Mouse (Mus musculus): ENCODE data around the gene Sfxn1. TPM values are rescaled to one million over a fixed set of nuclear protein-coding genes. Genes with fewer than 3 reads are reported as not detected.

Sfxn1 gene
- 21.0 and 29.3 TPM in 2 replicates for polyA plus RNA-seq (2015; fragmentation: Nextera tagmentation; extraction: Ambion mirVana)

DNA sequence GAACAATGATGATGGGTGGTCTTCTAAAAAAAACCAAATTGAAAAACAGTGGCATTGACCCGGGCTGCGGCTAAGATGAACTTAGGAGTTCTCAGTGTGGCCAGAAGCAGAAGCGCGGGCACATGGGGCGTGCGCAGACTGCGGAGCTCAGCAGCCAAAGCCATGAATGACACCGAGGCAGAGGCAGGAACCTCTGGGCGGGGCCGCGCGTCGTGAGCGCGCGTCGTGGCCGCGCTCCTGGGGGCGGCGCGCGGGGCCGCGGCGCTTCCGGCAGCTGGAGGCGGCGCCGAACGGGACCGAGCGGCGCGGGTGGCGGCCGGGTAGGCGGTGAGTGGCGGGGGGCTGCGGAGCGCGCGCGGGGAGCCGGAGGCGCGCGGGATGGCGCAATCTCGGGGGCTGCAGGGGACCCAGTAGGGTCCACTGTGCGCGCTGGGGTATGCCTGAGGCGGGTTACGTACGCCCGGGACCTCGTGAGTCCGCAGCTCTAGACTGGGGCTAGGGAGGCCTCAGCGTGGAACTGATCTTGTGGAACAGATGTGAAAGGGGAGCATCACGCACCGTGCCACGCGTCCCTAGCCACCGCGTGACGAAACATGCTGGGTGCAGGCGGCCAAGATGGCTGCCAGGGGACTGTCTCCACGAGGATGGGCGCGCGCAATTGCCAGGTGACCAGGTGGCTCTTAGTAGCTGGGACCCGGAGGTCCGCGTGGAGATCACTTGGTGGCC is at the start of gene Sfxn1:
TSS of gene Sfxn1 (plus strand) at position 264 of the 726 bp plus-strand sequence.
- Histone ChIP-seq H3K27me3 (no peaks in the 10 kb centered on the region), H3K9me3 (replicated peaks) (no peaks in the 10 kb centered on the region), H3K36me3 (no peaks in the 10 kb centered on the region), H3K4me2 (peak within 1 kb of the TSS; percentile 81), H3K27ac (peak within 1 kb of the TSS; percentile 88), H3K4me3 (peak within 1 kb of the TSS; percentile 94), H3K4me1 (replicated peaks) (peaks cover 24% of the 10 kb centered on the region), H3K9ac (peak within 1 kb of the TSS; percentile 92)
- ATAC-seq (replicated peaks; ENCODE audit: insufficient number of reproducible peaks, insufficient read depth, low FRiP score, low read depth): peak; percentile 75
- 1% methylated on average over 74 of the region's 74 CpGs for WGBS

- Histone ChIP-seq H3K4me1 (replicated peaks) (no peaks in the 10 kb centered on the region), H3K27ac (no peak overlapping the region), H3K9me3 (replicated peaks) (no peaks in the 10 kb centered on the region), H3K9ac (no peak overlapping the region), H3K36me3 (no peaks in the 10 kb centered on the region), H3K4me2 (no peak overlapping the region), H3K4me3 (no peak overlapping the region), H3K27me3 (no peaks in the 10 kb centered on the region)
- WGBS: 59% methylated on average over 5 of the region's 5 CpGs
- ATAC-seq (replicated peaks; ENCODE audit: insufficient number of reproducible peaks, insufficient read depth, low FRiP score, low read depth): no peak
Measured at GRCm38 (mm10) chr13:54023311-54023710, 48.4 kb upstream of the Sfxn1 start.

DNA sequence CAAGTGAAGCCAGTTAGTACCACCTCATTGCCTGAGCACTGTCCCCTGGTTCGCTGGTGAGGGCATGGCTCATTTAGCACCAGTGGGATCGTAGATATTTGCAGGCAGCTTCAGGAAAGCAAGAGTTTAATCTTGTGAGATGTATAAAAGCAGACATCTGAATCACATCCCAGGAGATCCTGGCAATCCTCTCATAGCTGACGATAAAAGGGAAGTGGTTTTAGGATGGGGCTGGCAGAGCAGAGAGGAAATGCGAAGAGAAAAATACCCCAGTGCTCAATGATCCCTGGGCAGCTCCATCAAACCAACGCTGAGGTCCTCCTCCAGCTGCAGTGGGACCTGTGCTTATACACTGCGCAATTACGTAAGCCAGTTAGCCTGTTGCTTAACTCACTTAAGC is 44.6 kb upstream of the Sfxn1 start:
- WGBS: 80% methylated on average over 7 of the region's 7 CpGs

DNA sequence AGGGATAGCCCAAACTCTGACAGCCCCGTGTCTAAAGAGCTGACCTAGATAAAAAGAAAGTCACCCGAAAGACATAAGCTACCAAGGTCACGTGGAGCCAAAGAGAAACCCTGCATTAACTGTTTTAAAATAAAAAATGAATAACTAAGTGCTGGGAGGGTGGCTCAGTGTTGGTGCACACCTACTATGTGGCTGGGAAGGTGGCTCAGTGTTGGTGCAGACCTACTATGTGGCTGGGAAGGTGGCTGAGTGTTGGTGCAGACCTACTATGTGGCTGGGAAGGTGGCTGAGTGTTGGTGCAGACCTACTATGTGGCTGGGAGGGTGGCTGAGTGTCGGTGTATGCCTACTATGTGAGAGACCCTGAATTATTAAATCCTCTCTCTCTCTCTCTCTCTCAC is 38.0 kb upstream of the Sfxn1 start:
- no peaks in the 10 kb centered on the region for H3K9me3 ChIP-seq (replicated peaks)
- no peaks in the 10 kb centered on the region for H3K4me1 ChIP-seq (replicated peaks)
- no peak overlapping the region for H3K9ac ChIP-seq
- no peak overlapping the region for H3K4me3 ChIP-seq
- 81% methylated on average over 4 of the region's 4 CpGs for WGBS
- H3K27me3 ChIP-seq: no peaks in the 10 kb centered on the region
- no peak overlapping the region for H3K4me2 ChIP-seq
- no peak for ATAC-seq (replicated peaks; ENCODE audit: insufficient number of reproducible peaks, insufficient read depth, low FRiP score, low read depth)
- H3K36me3 ChIP-seq: no peaks in the 10 kb centered on the region
- no peak overlapping the region for H3K27ac ChIP-seq

More for the DNA sequence above, 44.6 kb upstream of the Sfxn1 start:
- ATAC-seq (replicated peaks; ENCODE audit: insufficient number of reproducible peaks, insufficient read depth, low FRiP score, low read depth): no peak
- Histone ChIP-seq H3K4me3 (no peak overlapping the region), H3K27ac (no peak overlapping the region), H3K4me1 (replicated peaks) (no peaks in the 10 kb centered on the region), H3K27me3 (no peaks in the 10 kb centered on the region), H3K36me3 (no peaks in the 10 kb centered on the region), H3K9ac (no peak overlapping the region), H3K4me2 (no peak overlapping the region), H3K9me3 (replicated peaks) (no peaks in the 10 kb centered on the region)

GRCm38 (mm10) chr13:54035541-54035940 is 36.1 kb upstream of the Sfxn1 start:
- H3K4me1 ChIP-seq (replicated peaks): no peaks in the 10 kb centered on the region
- no peak overlapping the region for H3K4me3 ChIP-seq
- no peaks in the 10 kb centered on the region for H3K36me3 ChIP-seq
- ATAC-seq (replicated peaks; ENCODE audit: insufficient number of reproducible peaks, insufficient read depth, low FRiP score, low read depth): no peak
- 63% methylated on average over 1 of the region's 1 CpGs for WGBS
- H3K9me3 ChIP-seq (replicated peaks): no peaks in the 10 kb centered on the region
- no peaks in the 10 kb centered on the region for H3K27me3 ChIP-seq
- H3K27ac ChIP-seq: no peak overlapping the region
- H3K9ac ChIP-seq: no peak overlapping the region
- no peak overlapping the region for H3K4me2 ChIP-seq

DNA sequence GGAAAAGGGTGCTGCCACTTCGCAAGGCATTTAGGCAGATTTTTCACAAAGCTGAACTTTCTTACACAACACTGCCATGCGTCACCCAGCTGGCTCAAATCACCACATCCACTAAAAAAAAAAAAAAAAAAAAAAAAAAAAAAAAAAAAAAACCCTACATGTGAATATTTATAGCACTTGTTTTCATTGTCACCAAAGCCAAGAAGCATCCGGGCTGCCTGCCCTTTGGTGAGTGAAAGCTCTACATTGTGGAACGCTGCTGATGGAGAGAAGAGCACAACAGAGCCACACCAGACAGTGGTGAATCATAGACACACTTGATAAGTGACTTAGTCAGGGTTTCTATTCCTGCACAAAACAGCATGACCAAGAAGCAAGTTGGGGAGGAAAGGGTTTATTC is 33.7 kb upstream of the Sfxn1 start:
- no peaks in the 10 kb centered on the region for H3K27me3 ChIP-seq
- no peaks in the 10 kb centered on the region for H3K36me3 ChIP-seq
- no peaks in the 10 kb centered on the region for H3K4me1 ChIP-seq (replicated peaks)
- H3K9ac ChIP-seq: no peak overlapping the region
- H3K4me2 ChIP-seq: no peak overlapping the region
- 69% methylated on average over 4 of the region's 4 CpGs for WGBS
- no peak overlapping the region for H3K27ac ChIP-seq
- no peaks in the 10 kb centered on the region for H3K9me3 ChIP-seq (replicated peaks)
- ATAC-seq (replicated peaks; ENCODE audit: insufficient number of reproducible peaks, insufficient read depth, low FRiP score, low read depth): no peak
- no peak overlapping the region for H3K4me3 ChIP-seq

DNA sequence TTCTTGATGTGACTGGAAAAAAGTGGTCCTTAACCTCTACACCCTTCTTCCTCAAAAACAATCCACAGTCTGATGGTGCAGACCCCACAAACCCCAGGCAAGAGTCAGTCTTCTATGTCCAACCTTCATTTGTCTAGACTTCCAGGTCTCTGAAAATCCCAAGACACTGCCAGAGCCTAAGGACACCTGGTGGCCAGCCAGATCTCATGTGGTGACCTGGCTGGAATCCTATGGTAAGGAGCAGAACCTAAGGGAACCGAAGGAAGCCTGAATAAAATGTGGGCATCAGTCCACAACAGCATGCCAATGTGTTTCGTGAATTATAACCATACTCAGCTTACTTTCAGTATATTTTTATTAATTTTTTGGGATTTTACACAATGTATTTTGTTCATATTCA is 31.4 kb upstream of the Sfxn1 start:
- Histone ChIP-seq H3K4me2 (no peak overlapping the region), H3K27me3 (no peaks in the 10 kb centered on the region), H3K9me3 (replicated peaks) (no peaks in the 10 kb centered on the region), H3K9ac (no peak overlapping the region), H3K4me3 (no peak overlapping the region), H3K4me1 (replicated peaks) (no peaks in the 10 kb centered on the region), H3K27ac (no peak overlapping the region), H3K36me3 (no peaks in the 10 kb centered on the region)
- WGBS: 84% methylated on average over 2 of the region's 2 CpGs
- no peak for ATAC-seq (replicated peaks; ENCODE audit: insufficient number of reproducible peaks, insufficient read depth, low FRiP score, low read depth)

DNA sequence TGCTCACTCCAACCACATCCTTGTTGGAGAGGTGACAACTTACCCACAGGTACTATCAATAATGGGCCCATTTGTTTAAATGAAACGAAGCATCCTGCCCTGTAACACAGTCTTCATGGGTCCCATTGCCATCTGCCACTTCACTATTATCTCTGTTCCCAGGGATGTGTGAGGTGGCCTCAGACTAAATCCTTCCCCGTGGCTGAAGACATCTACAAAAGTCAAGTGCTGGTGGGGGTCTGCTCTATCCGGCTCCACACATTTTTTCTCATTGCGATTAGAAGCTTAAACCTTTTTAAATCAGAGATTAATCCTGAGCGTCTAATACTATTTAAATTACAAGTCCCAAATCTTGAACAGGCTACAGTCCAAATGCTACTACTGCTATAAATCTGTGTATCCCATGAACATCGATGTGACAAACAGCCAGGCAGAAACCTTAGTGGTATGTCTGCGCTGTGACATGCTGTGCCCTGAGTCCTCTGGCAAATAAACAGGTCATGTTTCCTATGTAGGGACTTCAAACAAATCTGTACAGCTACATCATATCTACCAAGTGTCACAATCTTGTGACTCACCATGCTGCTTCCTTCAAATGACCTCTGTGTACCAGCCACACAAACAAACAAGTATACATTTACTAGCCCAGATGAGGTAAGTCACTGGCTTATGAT is 22.9 kb upstream of the Sfxn1 start:
- H3K27me3 ChIP-seq: peaks cover 15% of the 10 kb centered on the region
- H3K4me1 ChIP-seq (replicated peaks): no peaks in the 10 kb centered on the region
- no peak overlapping the region for H3K4me3 ChIP-seq
- H3K9me3 ChIP-seq (replicated peaks): no peaks in the 10 kb centered on the region
- no peak overlapping the region for H3K4me2 ChIP-seq
- H3K36me3 ChIP-seq: no peaks in the 10 kb centered on the region
- H3K9ac ChIP-seq: no peak overlapping the region
- WGBS: 69% methylated on average over 7 of the region's 7 CpGs
- no peak for ATAC-seq (replicated peaks; ENCODE audit: insufficient number of reproducible peaks, insufficient read depth, low FRiP score, low read depth)
- H3K27ac ChIP-seq: no peak overlapping the region

- no peak for ATAC-seq (replicated peaks; ENCODE audit: insufficient number of reproducible peaks, insufficient read depth, low FRiP score, low read depth)
- Histone ChIP-seq H3K36me3 (no peaks in the 10 kb centered on the region), H3K4me3 (no peak overlapping the region), H3K9me3 (replicated peaks) (no peaks in the 10 kb centered on the region), H3K27me3 (peaks cover 34% of the 10 kb centered on the region), H3K4me1 (replicated peaks) (peaks cover 5% of the 10 kb centered on the region), H3K9ac (no peak overlapping the region), H3K4me2 (no peak overlapping the region), H3K27ac (no peak overlapping the region)
- 68% methylated on average over 7 of the region's 7 CpGs for WGBS
Measured at GRCm38 (mm10) chr13:54051641-54052040, 20.0 kb upstream of the Sfxn1 start.

DNA sequence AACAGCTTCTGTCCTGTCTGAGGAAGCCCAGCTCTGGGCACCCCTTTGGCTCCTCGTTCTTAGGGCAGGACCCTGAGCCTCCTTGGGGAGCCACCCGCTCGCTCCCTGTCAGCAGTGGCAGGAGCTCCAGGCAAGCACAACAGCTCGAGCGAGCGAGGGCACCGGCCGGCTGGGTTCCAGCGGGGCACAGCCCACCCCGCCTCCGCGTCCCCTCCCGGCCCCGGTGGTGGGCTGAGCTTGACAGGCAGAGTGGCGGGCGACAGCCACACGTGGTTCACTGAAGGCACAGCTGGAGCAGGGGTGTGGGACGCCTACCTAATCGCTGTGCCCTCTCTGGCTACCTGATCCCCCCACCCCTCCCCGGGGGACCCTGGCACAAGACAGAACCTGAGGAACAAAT is 16.7 kb upstream of the Sfxn1 start:
- H3K9ac ChIP-seq: peak overlapping the region; percentile 54
- peaks cover 42% of the 10 kb centered on the region for H3K27me3 ChIP-seq
- H3K36me3 ChIP-seq: no peaks in the 10 kb centered on the region
- peak overlapping the region; percentile 97 for H3K4me2 ChIP-seq
- peak; percentile 39; the same call in 1 of the 2 replicates for ATAC-seq (replicated peaks; ENCODE audit: insufficient number of reproducible peaks, insufficient read depth, low FRiP score, low read depth)
- under 1% methylated on average over 19 of the region's 20 CpGs for whole genome bisulfite sequencing
- peaks cover 5% of the 10 kb centered on the region for H3K4me1 ChIP-seq (replicated peaks)
- H3K4me3 ChIP-seq: peak overlapping the region; percentile 57
- no peaks in the 10 kb centered on the region for H3K9me3 ChIP-seq (replicated peaks)
- no peak overlapping the region for H3K27ac ChIP-seq

DNA sequence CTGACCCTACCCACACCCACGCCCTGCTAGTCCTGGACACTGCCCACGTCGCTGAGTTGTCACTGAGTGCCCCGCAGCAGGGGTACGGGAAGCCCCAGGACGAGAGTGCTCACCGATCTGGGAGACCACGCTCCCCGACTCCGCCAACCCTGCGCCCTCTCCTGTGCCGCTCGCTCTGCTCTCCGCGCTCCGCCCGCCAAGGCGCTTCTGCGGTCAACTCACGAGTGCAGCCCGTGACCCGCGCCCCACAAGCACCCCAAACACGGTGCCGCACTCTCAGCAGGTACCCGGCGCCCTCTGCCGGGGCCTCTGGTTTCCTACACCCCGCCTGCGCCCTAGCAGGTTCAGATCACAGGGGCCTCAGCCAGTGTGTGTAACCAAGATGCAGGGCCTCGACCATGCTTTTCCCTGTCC is 16.2 kb upstream of the Sfxn1 start, which contains the start of gene Drd1:
TSS of gene Drd1 (minus strand) at position 258 of the 414 bp plus-strand sequence.
- H3K4me1 ChIP-seq (replicated peaks): peaks cover 5% of the 10 kb centered on the region
- WGBS: under 1% methylated on average over 22 of the region's 31 CpGs
- H3K27me3 ChIP-seq: peaks cover 42% of the 10 kb centered on the region
- peak; percentile 77 for ATAC-seq (replicated peaks; ENCODE audit: insufficient number of reproducible peaks, insufficient read depth, low FRiP score, low read depth)
- H3K27ac ChIP-seq: no peak within 1 kb of the TSS
- H3K36me3 ChIP-seq: no peaks in the 10 kb centered on the region
- peak within 1 kb of the TSS; percentile 57 for H3K4me3 ChIP-seq
- H3K4me2 ChIP-seq: peak within 1 kb of the TSS; percentile 97
- no peaks in the 10 kb centered on the region for H3K9me3 ChIP-seq (replicated peaks)
- H3K9ac ChIP-seq: peak within 1 kb of the TSS; percentile 54

Data from heart, embryonic 15.5 days (tissue).